8 mouse cellular contexts compared by ENCODE assay signal in genomic region chr4:119460728-119461141, GRCm38 (mm10). TPM values are rescaled to one million over a fixed set of nuclear protein-coding genes. Genes with fewer than 3 reads are reported as not detected.
DNase-seq lines count a peak whose midpoint lies in the region; ATAC-seq and TF ChIP-seq lines count a peak whose summit lies in the region.

No protein-coding gene starts in this region.

- peaks cover 27% of the 10 kb centered on the region for H3K4me1 ChIP-seq in hindbrain, postnatal 0 days (ENCODE audit: insufficient read depth, low read length)
- H3K4me1 ChIP-seq in neural tube, embryonic 14.5 days (ENCODE audit: control insufficient read depth, insufficient read depth, low read length): peaks cover 31% of the 10 kb centered on the region

- H3K9ac ChIP-seq in hindbrain, postnatal 0 days (replicated peaks; ENCODE audit: low read length): no peak overlapping the region; the same call in 1 of the 2 replicates
- H3K9ac ChIP-seq in neural tube, embryonic 14.5 days (replicated peaks; ENCODE audit: low read depth, low read length): no peak overlapping the region

- no peak overlapping the region for H3K4me3 ChIP-seq in gastrocnemius, adult 2 months
- H3K4me3 ChIP-seq in hindbrain, postnatal 0 days (ENCODE audit: low read length): no peak overlapping the region
- H3K4me3 ChIP-seq in neural tube, embryonic 14.5 days (ENCODE audit: low read depth, low read length): no peak overlapping the region

- no peaks in the 10 kb centered on the region for H3K9me3 ChIP-seq in hindbrain, postnatal 0 days (ENCODE audit: low read length)
- H3K9me3 ChIP-seq in neural tube, embryonic 14.5 days (ENCODE audit: control insufficient read depth, low read length): no peaks in the 10 kb centered on the region

- no peaks in the 10 kb centered on the region for H3K27me3 ChIP-seq in hindbrain, postnatal 0 days (ENCODE audit: insufficient read depth, low read length)
- no peaks in the 10 kb centered on the region for H3K27me3 ChIP-seq in neural tube, embryonic 14.5 days (ENCODE audit: control insufficient read depth, insufficient read depth, low read length)

- TF ChIP-seq CTCF in gastrocnemius, adult 2 months (IDR thresholded peaks at IDR 0.05): no peak
- TF ChIP-seq CTCF in hindbrain, postnatal 0 days (IDR thresholded peaks at IDR 0.05; ENCODE audit: low read depth): no peak

- H3K27ac ChIP-seq in gastrocnemius, adult 2 months: no peak overlapping the region
- H3K27ac ChIP-seq in hindbrain, postnatal 0 days: peak overlapping the region; percentile 74
- H3K27ac ChIP-seq in neural tube, embryonic 14.5 days (ENCODE audit: low read depth, low read length): peak overlapping the region; percentile 78

- DNase-seq in brain, adult 2 months (ENCODE audit: low read depth, low spot score): peak; percentile 97
- DNase-seq in cerebellum, postnatal 14 days: peak; percentile 87
- peak; percentile 56 for DNase-seq in gastrocnemius, adult 2 months
- peak; percentile 90 for DNase-seq in hindbrain, postnatal 0 days (ENCODE audit: low spot score)
- peak; percentile 83 to 95 for DNase-seq in left cerebral cortex, postnatal 14 days (ENCODE audit: low spot score in 2 of 2)
- no peak for DNase-seq in urinary bladder, adult 18-20 months (ENCODE audit: low spot score in 2 of 2)

- 7% methylated on average over 8 of the region's 8 CpGs for WGBS in hindbrain, postnatal 0 days
- WGBS in neural tube, embryonic 14.5 days: 11% methylated on average over 8 of the region's 8 CpGs

- no peaks in the 10 kb centered on the region for H3K36me3 ChIP-seq in hindbrain, postnatal 0 days (ENCODE audit: insufficient read depth, low read length)
- no peaks in the 10 kb centered on the region for H3K36me3 ChIP-seq in neural tube, embryonic 14.5 days (ENCODE audit: control insufficient read depth, insufficient read depth, low read length)

- 0 out of 2 replicates have a peak overlapping the region, but pooled peaks have one; percentile 7 for H3K4me2 ChIP-seq in hindbrain, postnatal 0 days (ENCODE audit: low read depth, low read length)
- H3K4me2 ChIP-seq in neural tube, embryonic 14.5 days (ENCODE audit: low read depth, low read length): no peak overlapping the region; the same call in 1 of the 2 replicates

- intact Hi-C loops in gastrocnemius, adult 2 months (cut with DNase I): no loop called here
- intact Hi-C loops in left cerebral cortex, postnatal 14 days (cut with DNase I): loop anchor here (5.0 kb wide), 1 partner anchor 33 kb away; no protein-coding TSS in a partner anchor

- peak; percentile 84 for ATAC-seq in hindbrain, postnatal 0 days
- ATAC-seq in neural tube, embryonic 14.5 days (ENCODE audit: low read depth): peak; percentile 80
- no peak for ATAC-seq in CD4-positive, CD25-positive, alpha-beta regulatory T cell, adult 4 months

RNA-seq across cellular contexts. Expression of gene Rimkla, which starts 31.7 kb away (rescaled TPM):
- not detected for total RNA-seq in gastrocnemius, adult 2 months (2021)
- 39.8 and 43.1 TPM in 2 replicates for total RNA-seq in hindbrain, postnatal 0 days (2014; rRNA removed)
- polyA plus RNA-seq in hindbrain, postnatal 0 days (2015; fragmentation: Nextera tagmentation; extraction: Ambion mirVana): 20.9 and 23.1 TPM in 2 replicates
- 10 to 100 TPM; 11.6 to 13.5 TPM for total RNA-seq in left cerebral cortex, postnatal 14 days (2021)
- 33.4 and 37.7 TPM in 2 replicates for polyA plus RNA-seq in neural tube, embryonic 14.5 days (2014; fragmentation: Nextera tagmentation; extraction: Ambion mirVana)
- polyA plus RNA-seq in CD4-positive, CD25-positive, alpha-beta regulatory T cell, adult 4 months (2017; shearing (Covaris generic)): under 1 TPM in 1 of 2 experiments, not detected in 1; 0.11 TPM

RNA-seq across cellular contexts. Expression of gene Zmynd12, which starts 38.1 kb away (rescaled TPM):
- total RNA-seq in gastrocnemius, adult 2 months (2021): not detected
- 0.11 TPM in 1 of 2 replicates, not detected in the other for total RNA-seq in hindbrain, postnatal 0 days (2014; rRNA removed)
- polyA plus RNA-seq in hindbrain, postnatal 0 days (2015; fragmentation: Nextera tagmentation; extraction: Ambion mirVana): 0.51 and 1.3 TPM in 2 replicates
- under 1 TPM in 1 of 2 experiments, not detected in 1; 0.23 TPM for total RNA-seq in left cerebral cortex, postnatal 14 days (2021)
- 0.32 TPM in 1 of 2 replicates, not detected in the other for polyA plus RNA-seq in neural tube, embryonic 14.5 days (2014; fragmentation: Nextera tagmentation; extraction: Ambion mirVana)
- under 1 TPM in 1 of 2 experiments, not detected in 1; 0.43 TPM for polyA plus RNA-seq in CD4-positive, CD25-positive, alpha-beta regulatory T cell, adult 4 months (2017; shearing (Covaris generic))

RNA-seq across cellular contexts. Expression of gene Ppcs, which starts 38.5 kb away (rescaled TPM):
- 1 to 10 TPM; 4.0 to 5.0 TPM for total RNA-seq in gastrocnemius, adult 2 months (2021)
- total RNA-seq in hindbrain, postnatal 0 days (2014; rRNA removed): 12.1 and 14.1 TPM in 2 replicates
- 28.5 and 29.4 TPM in 2 replicates for polyA plus RNA-seq in hindbrain, postnatal 0 days (2015; fragmentation: Nextera tagmentation; extraction: Ambion mirVana)
- 1 to 10 TPM; 4.5 to 5.7 TPM for total RNA-seq in left cerebral cortex, postnatal 14 days (2021)
- 22.4 and 27.6 TPM in 2 replicates for polyA plus RNA-seq in neural tube, embryonic 14.5 days (2014; fragmentation: Nextera tagmentation; extraction: Ambion mirVana)
- polyA plus RNA-seq in CD4-positive, CD25-positive, alpha-beta regulatory T cell, adult 4 months (2017; shearing (Covaris generic)): 10 to 100 TPM; 54.7 to 60.9 TPM

RNA-seq across cellular contexts. Expression of gene Ccdc30, which starts 45.4 kb away (rescaled TPM):
- not detected for total RNA-seq in gastrocnemius, adult 2 months (2021)
- 10.0 and 13.4 TPM in 2 replicates for total RNA-seq in hindbrain, postnatal 0 days (2014; rRNA removed)
- polyA plus RNA-seq in hindbrain, postnatal 0 days (2015; fragmentation: Nextera tagmentation; extraction: Ambion mirVana): 23.1 and 24.3 TPM in 2 replicates
- 10 to 100 TPM; 19.4 to 19.8 TPM for total RNA-seq in left cerebral cortex, postnatal 14 days (2021)
- polyA plus RNA-seq in neural tube, embryonic 14.5 days (2014; fragmentation: Nextera tagmentation; extraction: Ambion mirVana): 24.9 and 26.6 TPM in 2 replicates
- 1 to 10 TPM; 7.2 to 8.0 TPM for polyA plus RNA-seq in CD4-positive, CD25-positive, alpha-beta regulatory T cell, adult 4 months (2017; shearing (Covaris generic))

Comparison
In these comparisons a context has a peak if more than half of its experiments do, and no peak if none do; other contexts are left out.
1. DNase-seq: peak in brain, adult 2 months (single experiment), cerebellum, postnatal 14 days (2 of 2), gastrocnemius, adult 2 months (single experiment), hindbrain, postnatal 0 days (single experiment) and left cerebral cortex, postnatal 14 days (2 of 2); none in urinary bladder, adult 18-20 months (0 of 2).
2. RNA of gene Rimkla, which starts 31.7 kb away (total RNA-seq): 39.8 to 43.1 TPM in hindbrain, postnatal 0 days and 11.6 to 13.5 TPM in left cerebral cortex, postnatal 14 days; not detected in gastrocnemius, adult 2 months; every median in the first group is over 10 times any median in the second.